Mouse (Mus musculus): ENCODE data around the gene Spag9. TPM values are rescaled to one million over a fixed set of nuclear protein-coding genes. Genes with fewer than 3 reads are reported as not detected.

Spag9 gene
- total and polyA plus RNA-seq, 3 experiments, result 23.9 to 155 (median 131) TPM

GRCm38 (mm10) chr11:94134076-94134838, 138.4 kb downstream of the Spag9 start:
- WGBS, result 48% methylated on average over 18 of the region's 18 CpGs
- Histone ChIP-seq H3K4me1 (ENCODE audit: control insufficient read depth, insufficient read depth, low read length) (peaks cover 21% of the 10 kb centered on the region), H3K4me3 (no peak overlapping the region), H3K36me3 (ENCODE audit: control insufficient read depth, insufficient read depth, low read length) (no peaks in the 10 kb centered on the region), H3K79me2 (replicated peaks; ENCODE audit: control insufficient read depth, insufficient read depth, low read length) (no peaks in the 10 kb centered on the region), H3K9ac (ENCODE audit: low read depth, low read length) (peak overlapping the region; percentile 41), H3K27me3 (ENCODE audit: control insufficient read depth, insufficient read depth, low read length) (no peaks in the 10 kb centered on the region), H3K27ac (peak overlapping the region; percentile 95)
- intact Hi-C loops (cut with DNase I), result loop anchor here (2.0 kb wide), 2 partner anchors 15 to 25 kb away; no protein-coding TSS in a partner anchor
- TF ChIP-seq POLR2A (IDR thresholded peaks at IDR 0.05; ENCODE audit: insufficient read depth, low read depth, low read length), result no peak; the same call in 1 of the 2 replicates
- TF ChIP-seq EP300 (IDR thresholded peaks at IDR 0.05; ENCODE audit: insufficient read depth, low read depth, low read length), result peak; percentile 66; the same call in 1 of the 2 replicates
- TF ChIP-seq CTCF (IDR thresholded peaks at IDR 0.05), result no peak
- peak; percentile 85 to 91 for DNase-seq

DNA sequence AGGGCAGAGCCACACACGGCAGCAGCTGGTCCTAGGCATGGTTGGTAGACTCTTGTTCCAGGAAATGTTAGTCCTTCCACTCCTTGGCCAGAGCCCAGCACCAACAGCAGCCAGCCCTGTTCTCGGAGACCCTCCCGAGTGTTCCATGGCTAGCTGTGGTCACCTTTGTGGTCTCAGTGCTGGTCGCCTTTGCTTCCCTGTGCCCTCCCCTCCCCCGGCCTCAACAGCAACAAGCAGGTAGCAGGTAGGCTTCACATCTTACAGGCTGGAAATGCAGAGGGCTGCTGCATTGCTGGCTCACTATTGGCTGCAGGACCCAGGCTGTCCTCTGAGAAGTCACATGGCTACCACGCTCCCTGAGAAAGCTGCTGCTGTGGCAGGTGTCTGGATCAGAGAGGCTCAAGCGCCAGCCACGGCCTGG, 139.7 kb downstream of the Spag9 start:
- DNase-seq, result no peak
- H3K9ac ChIP-seq (ENCODE audit: low read depth, low read length), result peak overlapping the region; percentile 6; the same call in 1 of the 2 replicates
- no peak overlapping the region for H3K4me3 ChIP-seq

GRCm38 (mm10) chr11:94136656-94137055, 140.8 kb downstream of the Spag9 start:
- peak; percentile 57 to 63 for DNase-seq
- Histone ChIP-seq H3K4me1 (ENCODE audit: control insufficient read depth, insufficient read depth, low read length) (peaks cover 17% of the 10 kb centered on the region), H3K4me3 (no peak overlapping the region), H3K9ac (ENCODE audit: low read depth, low read length) (no peak overlapping the region), H3K36me3 (ENCODE audit: control insufficient read depth, insufficient read depth, low read length) (no peaks in the 10 kb centered on the region), H3K27me3 (ENCODE audit: control insufficient read depth, insufficient read depth, low read length) (no peaks in the 10 kb centered on the region), H3K79me2 (replicated peaks; ENCODE audit: control insufficient read depth, insufficient read depth, low read length) (no peaks in the 10 kb centered on the region), H3K27ac (peak overlapping the region; percentile 95)
- intact Hi-C loops (cut with DNase I), result no loop called here
- TF ChIP-seq POLR2A (IDR thresholded peaks at IDR 0.05; ENCODE audit: insufficient read depth, low read depth, low read length) (no peak), CTCF (IDR thresholded peaks at IDR 0.05) (no peak), EP300 (IDR thresholded peaks at IDR 0.05; ENCODE audit: insufficient read depth, low read depth, low read length) (0 out of 2 replicates have a peak, but pooled peaks have one; percentile 27)
- 35% methylated on average over 7 of the region's 7 CpGs for WGBS

More for the DNA sequence above, 139.7 kb downstream of the Spag9 start:
- 54% methylated on average over 8 of the region's 8 CpGs for WGBS
- Histone ChIP-seq H3K36me3 (ENCODE audit: control insufficient read depth, insufficient read depth, low read length) (no peaks in the 10 kb centered on the region), H3K27ac (peak overlapping the region; percentile 95), H3K4me1 (ENCODE audit: control insufficient read depth, insufficient read depth, low read length) (peaks cover 17% of the 10 kb centered on the region), H3K27me3 (ENCODE audit: control insufficient read depth, insufficient read depth, low read length) (no peaks in the 10 kb centered on the region), H3K79me2 (replicated peaks; ENCODE audit: control insufficient read depth, insufficient read depth, low read length) (no peaks in the 10 kb centered on the region)
- intact Hi-C loops (cut with DNase I), result loop anchor here (2.0 kb wide), 2 partner anchors 13 to 23 kb away; no protein-coding TSS in a partner anchor
- TF ChIP-seq EP300 (IDR thresholded peaks at IDR 0.05; ENCODE audit: insufficient read depth, low read depth, low read length) (no peak), POLR2A (IDR thresholded peaks at IDR 0.05; ENCODE audit: insufficient read depth, low read depth, low read length) (no peak), CTCF (IDR thresholded peaks at IDR 0.05) (no peak)

- Histone ChIP-seq H3K36me3 (ENCODE audit: control insufficient read depth, insufficient read depth, low read length) (no peaks in the 10 kb centered on the region), H3K4me1 (ENCODE audit: control insufficient read depth, insufficient read depth, low read length) (peaks cover 17% of the 10 kb centered on the region), H3K27me3 (ENCODE audit: control insufficient read depth, insufficient read depth, low read length) (no peaks in the 10 kb centered on the region), H3K27ac (peak overlapping the region; percentile 95), H3K79me2 (replicated peaks; ENCODE audit: control insufficient read depth, insufficient read depth, low read length) (no peaks in the 10 kb centered on the region), H3K9ac (ENCODE audit: low read depth, low read length) (peak overlapping the region; percentile 10; the same call in 1 of the 2 replicates), H3K4me3 (no peak overlapping the region)
- TF ChIP-seq POLR2A (IDR thresholded peaks at IDR 0.05; ENCODE audit: insufficient read depth, low read depth, low read length) (peak; percentile 47; the same call in 1 of the 2 replicates), EP300 (IDR thresholded peaks at IDR 0.05; ENCODE audit: insufficient read depth, low read depth, low read length) (no peak)
- intact Hi-C loops (cut with DNase I), result no loop called here
- 69% methylated on average over 14 of the region's 14 CpGs for WGBS
- DNase-seq, result peak in 1 of 2 experiments; percentile 63
Measured at GRCm38 (mm10) chr11:94137326-94138061, 141.6 kb downstream of the Spag9 start.

DNA sequence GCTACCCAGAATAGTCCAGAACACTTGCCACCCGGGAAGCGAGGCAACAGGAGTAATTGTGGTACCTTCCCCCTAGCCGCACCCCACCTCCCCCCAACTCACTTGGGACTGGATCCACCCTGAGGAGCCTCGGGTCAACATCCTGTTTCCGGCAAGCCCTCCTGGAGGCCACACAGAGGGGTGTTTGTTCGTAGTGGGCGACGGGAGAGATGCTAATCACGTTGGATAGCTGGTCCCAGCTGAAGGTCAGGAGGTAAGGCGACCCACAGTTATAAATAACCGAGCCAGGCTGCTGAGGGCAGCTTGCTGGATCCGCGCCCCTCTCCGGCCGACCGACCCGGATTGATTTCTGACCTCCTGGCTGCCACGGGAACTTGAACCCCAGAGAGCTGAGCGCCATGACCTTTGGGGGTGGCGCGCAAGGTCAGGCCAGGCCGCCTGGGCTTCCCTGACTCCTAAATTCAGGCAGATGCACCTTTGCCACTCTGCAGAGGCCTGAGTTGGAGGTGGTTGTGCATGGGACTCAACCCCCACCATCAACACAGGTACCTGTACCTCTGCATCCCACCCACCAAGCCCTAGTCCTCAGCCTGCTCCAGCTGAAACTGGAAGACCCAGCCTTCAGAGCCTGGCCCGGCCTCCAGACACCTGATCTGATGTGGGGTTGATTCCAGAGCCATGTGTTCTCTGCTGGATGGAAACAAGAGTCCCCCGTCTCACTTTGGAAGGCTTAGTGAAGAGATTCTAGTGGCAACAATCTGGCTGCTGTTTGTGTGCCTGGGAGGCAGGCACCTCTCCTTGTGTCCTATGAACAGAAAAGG, 142.7 kb downstream of the Spag9 start:
- Histone ChIP-seq H3K36me3 (ENCODE audit: control insufficient read depth, insufficient read depth, low read length) (no peaks in the 10 kb centered on the region), H3K79me2 (replicated peaks; ENCODE audit: control insufficient read depth, insufficient read depth, low read length) (no peaks in the 10 kb centered on the region), H3K4me3 (peak overlapping the region; percentile 6; the same call in 1 of the 2 replicates), H3K9ac (ENCODE audit: low read depth, low read length) (peak overlapping the region; percentile 36), H3K4me1 (ENCODE audit: control insufficient read depth, insufficient read depth, low read length) (peaks cover 17% of the 10 kb centered on the region; the same call in 1 of the 2 replicates), H3K27ac (peak overlapping the region; percentile 95), H3K27me3 (ENCODE audit: control insufficient read depth, insufficient read depth, low read length) (no peaks in the 10 kb centered on the region)
- peak; percentile 17 to 53 for DNase-seq
- WGBS, result 37% methylated on average over 24 of the region's 24 CpGs
- intact Hi-C loops (cut with DNase I), result no loop called here
- TF ChIP-seq CTCF (IDR thresholded peaks at IDR 0.05), result no peak
- TF ChIP-seq POLR2A (IDR thresholded peaks at IDR 0.05; ENCODE audit: insufficient read depth, low read depth, low read length), result no peak
- no peak for TF ChIP-seq EP300 (IDR thresholded peaks at IDR 0.05; ENCODE audit: insufficient read depth, low read depth, low read length)

Data from heart, adult 2 months (tissue).